Mouse (Mus musculus): Measurements from ENCODE around the gene Slc22a1.

Slc22a1 gene

GRCm38 (mm10) chr17:12675646-12676045 is at the start of gene Slc22a1:
Gene Slc22a1, minus strand, starts transcription at chr17:12675829.
- no peak for DNase-seq

GRCm38 (mm10) chr17:12724767-12725744 is 49.4 kb upstream of the Slc22a1 start:
- DNase-seq, result peak; percentile 48 to 59

GRCm38 (mm10) chr17:12723986-12724766 is 48.5 kb upstream of the Slc22a1 start:
- DNase-seq, result peak; percentile 30 to 41

GRCm38 (mm10) chr17:12722622-12723021 is 47.0 kb upstream of the Slc22a1 start:
- DNase-seq, result no peak

- DNase-seq, result peak in 1 of 2 experiments; percentile 21
Observed at GRCm38 (mm10) chr17:12721118-12721886, 45.7 kb upstream of the Slc22a1 start.

- peak; percentile 57 to 63 for DNase-seq
Observed at GRCm38 (mm10) chr17:12718251-12718650, 42.6 kb upstream of the Slc22a1 start.

GRCm38 (mm10) chr17:12717445-12717844 is 41.8 kb upstream of the Slc22a1 start:
- DNase-seq, result no peak

- DNase-seq, result no peak
Observed at GRCm38 (mm10) chr17:12715032-12715431, 39.4 kb upstream of the Slc22a1 start.

GRCm38 (mm10) chr17:12714080-12714561 is 38.5 kb upstream of the Slc22a1 start:
- no peak for DNase-seq

- no peak for DNase-seq
Observed at GRCm38 (mm10) chr17:12712993-12713392, 37.4 kb upstream of the Slc22a1 start.

- no peak for DNase-seq
Observed at GRCm38 (mm10) chr17:12712191-12712590, 36.6 kb upstream of the Slc22a1 start.

- no peak for DNase-seq
Observed at GRCm38 (mm10) chr17:12710976-12711375, 35.3 kb upstream of the Slc22a1 start.

GRCm38 (mm10) chr17:12710050-12710780 is 34.6 kb upstream of the Slc22a1 start:
- no peak for DNase-seq

- no peak for DNase-seq
Observed at GRCm38 (mm10) chr17:12708398-12708797, 32.8 kb upstream of the Slc22a1 start.

GRCm38 (mm10) chr17:12706590-12707049 is 31.0 kb upstream of the Slc22a1 start:
- no peak for DNase-seq

GRCm38 (mm10) chr17:12702901-12703300 is 27.3 kb upstream of the Slc22a1 start:
- peak; percentile 44 to 67 for DNase-seq

- DNase-seq, result no peak
Observed at GRCm38 (mm10) chr17:12700373-12700772, 24.7 kb upstream of the Slc22a1 start.

- DNase-seq, result no peak
Observed at GRCm38 (mm10) chr17:12691899-12692298, 16.3 kb upstream of the Slc22a1 start.

- DNase-seq, result peak; percentile 55 to 64
Observed at GRCm38 (mm10) chr17:12689537-12689936, 13.9 kb upstream of the Slc22a1 start.

- peak; percentile 78 to 83 for DNase-seq
Observed at GRCm38 (mm10) chr17:12688427-12689110, 12.9 kb upstream of the Slc22a1 start.
